Mouse (Mus musculus) naive thymus-derived CD4-positive, alpha-beta T cell, adult 2 months (primary cell): ENCODE results near the gene Slc25a38.
A peak's percentile ranks its signal among the peaks of the same experiment; 100 is the strongest.

Source experiments
- DNase-seq: peaks from one replicate; pipeline ENCODE4 v3.0.0-alpha.2; 2011; ENCODE audit warnings: low read depth

Gene Slc25a38

GRCm38 (mm10) chr9:120110211-120111018 is at the start of gene Slc25a38:
TSS of gene Slc25a38 (plus strand) at chr9:120110374.
- DNase-seq = peak; percentile 96

- no peak for DNase-seq
Observed at GRCm38 (mm10) chr9:120064317-120064716, 45.9 kb upstream of the Slc25a38 start.

GRCm38 (mm10) chr9:120067609-120068008 is 42.6 kb upstream of the Slc25a38 start:
- DNase-seq = no peak

- DNase-seq = no peak
Observed at GRCm38 (mm10) chr9:120068047-120068446, 42.1 kb upstream of the Slc25a38 start.

- no peak for DNase-seq
Observed at GRCm38 (mm10) chr9:120069779-120070178, 40.4 kb upstream of the Slc25a38 start, which contains the start of gene Cx3cr1. TSS of gene Cx3cr1 (minus strand) at chr9:120069879.

- no peak for DNase-seq
Observed at GRCm38 (mm10) chr9:120071251-120071650, 38.9 kb upstream of the Slc25a38 start.

GRCm38 (mm10) chr9:120073169-120073568 is 37.0 kb upstream of the Slc25a38 start:
- DNase-seq = peak; percentile 79

- peak; percentile 85 for DNase-seq
Observed at GRCm38 (mm10) chr9:120074516-120074915, 35.7 kb upstream of the Slc25a38 start.

GRCm38 (mm10) chr9:120078241-120078640 is 31.9 kb upstream of the Slc25a38 start:
- peak; percentile 72 for DNase-seq

GRCm38 (mm10) chr9:120079901-120080300 is 30.3 kb upstream of the Slc25a38 start:
- peak; percentile 72 for DNase-seq

- DNase-seq = no peak
Observed at GRCm38 (mm10) chr9:120080546-120081108, 29.5 kb upstream of the Slc25a38 start.

GRCm38 (mm10) chr9:120081247-120081646 is 28.9 kb upstream of the Slc25a38 start:
- no peak for DNase-seq

GRCm38 (mm10) chr9:120081967-120082366 is 28.2 kb upstream of the Slc25a38 start:
- no peak for DNase-seq

- DNase-seq = peak; percentile 85
Observed at GRCm38 (mm10) chr9:120082691-120083090, 27.5 kb upstream of the Slc25a38 start.

GRCm38 (mm10) chr9:120083158-120083894 is 26.8 kb upstream of the Slc25a38 start:
- no peak for DNase-seq

- peak; percentile 72 for DNase-seq
Observed at GRCm38 (mm10) chr9:120084406-120084805, 25.8 kb upstream of the Slc25a38 start.

GRCm38 (mm10) chr9:120089125-120089524 is 21.0 kb upstream of the Slc25a38 start:
- DNase-seq = no peak

- DNase-seq = peak; percentile 59
Observed at GRCm38 (mm10) chr9:120091086-120091485, 19.1 kb upstream of the Slc25a38 start.

GRCm38 (mm10) chr9:120091696-120092238 is 18.4 kb upstream of the Slc25a38 start, which contains the start of gene Ccr8:
TSS of gene Ccr8 (plus strand) at chr9:120092114.
- peak; percentile 63 for DNase-seq

- no peak for DNase-seq
Observed at GRCm38 (mm10) chr9:120093701-120094100, 16.5 kb upstream of the Slc25a38 start.

- peak; percentile 73 for DNase-seq
Observed at GRCm38 (mm10) chr9:120095886-120096285, 14.3 kb upstream of the Slc25a38 start.

GRCm38 (mm10) chr9:120098682-120099081 is 11.5 kb upstream of the Slc25a38 start:
- DNase-seq = peak; percentile 82
